Mouse (Mus musculus): ENCODE data around the gene Wdr93. TPM values are rescaled to one million over a fixed set of nuclear protein-coding genes. Genes with fewer than 3 reads are reported as not detected.

The Wdr93 gene
- polyA plus RNA-seq, 1 experiment = 0.10 TPM

DNA sequence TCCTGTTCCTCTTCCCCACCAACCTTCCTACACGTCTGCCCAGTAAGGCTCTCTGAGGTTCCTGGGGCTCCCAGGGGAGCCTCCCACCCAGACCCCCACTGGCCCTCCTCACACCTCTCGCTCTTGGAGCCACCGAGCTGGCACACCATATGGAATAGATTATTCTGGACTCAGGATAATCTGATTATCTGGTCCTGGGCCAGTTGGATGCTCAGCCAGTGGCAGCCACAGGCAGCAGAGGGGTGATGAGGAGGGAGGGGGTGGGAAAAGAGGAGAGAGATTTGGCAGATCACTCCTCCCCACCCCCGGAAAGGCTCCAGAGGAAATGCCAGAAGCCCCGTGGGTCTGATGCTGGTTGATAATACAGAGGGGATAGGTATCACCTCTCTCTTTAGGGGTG lies 55.6 kb downstream of the Wdr93 start:
- no peak for DNase-seq (ENCODE audit: low read depth, low spot score)
- WGBS = 43% methylated on average over 5 of the region's 5 CpGs

DNA sequence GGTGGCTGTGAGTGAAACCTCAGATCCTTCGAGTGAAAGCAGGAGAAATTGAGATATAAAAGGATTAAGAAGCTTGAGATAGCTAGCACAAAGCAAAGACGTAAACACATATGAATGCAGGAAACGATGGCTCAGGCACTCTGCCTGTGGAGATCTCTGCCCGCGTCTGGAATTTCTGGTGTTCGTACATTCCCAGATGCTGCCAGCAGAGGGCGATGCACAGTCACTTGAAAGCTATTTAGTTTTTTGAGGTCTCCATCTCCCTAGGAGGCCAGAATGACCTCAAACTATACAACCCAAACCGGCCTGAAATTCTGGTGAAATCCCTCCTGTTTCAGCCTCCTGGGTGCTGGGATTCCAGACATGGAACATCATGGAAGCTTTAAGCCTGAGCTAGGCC lies 56.1 kb downstream of the Wdr93 start:
- DNase-seq (ENCODE audit: low read depth, low spot score) = peak; percentile 43
- WGBS = 2% methylated on average over 8 of the region's 8 CpGs

DNA sequence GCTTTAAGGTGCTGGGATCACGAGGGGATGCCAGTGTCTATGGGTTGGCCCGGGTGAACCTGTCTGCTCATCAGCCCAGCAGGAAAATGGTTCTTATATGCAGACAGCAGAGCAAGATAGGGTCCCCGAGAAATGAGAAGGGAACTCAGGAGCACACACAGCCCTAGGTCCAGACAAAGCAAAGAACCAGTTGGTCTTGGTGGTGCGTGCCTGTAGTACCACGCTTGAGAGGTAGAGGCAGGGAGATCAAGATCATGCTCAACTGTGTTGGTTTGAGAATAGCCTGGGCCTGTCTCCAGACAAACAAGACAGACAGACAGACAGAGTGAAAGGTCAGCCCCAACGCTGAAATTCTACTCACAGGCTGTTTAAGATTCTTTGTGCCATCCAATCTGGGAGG lies 56.5 kb downstream of the Wdr93 start:
- DNase-seq (ENCODE audit: low read depth, low spot score) = no peak
- 76% methylated on average over 6 of the region's 6 CpGs for WGBS

DNA sequence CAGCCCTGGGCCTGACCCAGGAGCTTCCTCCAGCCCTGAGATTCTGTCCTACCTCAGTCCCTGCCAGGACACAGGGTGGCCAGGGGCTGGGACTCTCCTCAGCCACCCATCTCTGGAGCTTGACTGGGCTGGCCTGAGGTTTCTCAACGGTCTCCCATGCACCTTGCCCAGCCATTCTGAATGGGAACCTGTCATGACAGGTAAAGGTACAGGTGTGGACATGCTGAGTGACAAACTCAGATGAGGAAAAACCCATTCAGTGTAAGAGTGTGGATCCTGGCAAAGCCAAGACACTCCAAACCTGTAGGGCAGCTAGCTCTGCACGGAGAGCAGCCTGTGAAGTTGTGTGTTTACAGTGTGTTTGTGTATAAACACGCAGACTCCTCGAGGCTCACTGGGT lies 57.4 kb downstream of the Wdr93 start:
- DNase-seq (ENCODE audit: low read depth, low spot score) = no peak
- WGBS = 69% methylated on average over 4 of the region's 4 CpGs

DNA sequence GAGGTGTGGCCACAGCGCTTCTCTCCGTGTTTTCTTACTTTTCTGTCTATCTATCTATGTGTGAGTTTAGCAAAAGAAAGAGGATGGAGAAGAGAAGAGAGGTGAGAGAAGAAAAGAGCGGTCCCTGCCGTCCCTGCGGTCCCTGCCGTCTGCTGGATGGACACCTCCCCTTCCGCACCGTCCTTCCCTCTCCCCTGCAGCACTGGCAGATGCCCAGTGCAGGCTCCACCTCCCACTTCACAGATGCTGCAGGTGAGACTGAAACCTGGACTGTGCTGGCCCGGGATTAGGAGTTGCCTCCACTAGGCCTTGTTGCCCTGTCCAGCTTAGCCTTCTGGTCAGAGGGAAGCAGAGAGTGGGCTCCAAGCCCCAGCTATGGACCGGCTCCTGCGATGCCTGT lies 58.4 kb downstream of the Wdr93 start:
- no peak for DNase-seq (ENCODE audit: low read depth, low spot score)
- 78% methylated on average over 11 of the region's 11 CpGs for WGBS

DNA sequence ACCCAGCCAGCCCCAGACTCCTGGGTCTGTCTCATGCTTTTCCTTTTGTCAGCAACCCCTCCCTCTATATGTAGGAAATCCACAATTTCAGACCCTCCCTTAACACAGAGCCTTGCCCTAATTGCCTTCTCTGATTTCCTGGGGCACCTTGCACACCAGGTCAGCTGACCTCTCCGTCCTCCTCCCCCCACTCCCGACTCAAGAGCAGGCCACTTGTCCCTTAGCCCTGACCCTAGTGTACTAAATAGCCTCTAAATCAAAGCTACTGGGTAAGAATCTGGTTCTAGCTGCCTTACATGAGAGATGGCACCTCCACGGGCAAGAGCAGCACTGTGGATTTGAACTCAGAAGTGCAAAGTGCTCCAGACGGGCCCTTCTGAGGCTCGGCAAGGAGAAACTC lies 59.1 kb downstream of the Wdr93 start:
- DNase-seq (ENCODE audit: low read depth, low spot score) = no peak
- 73% methylated on average over 5 of the region's 5 CpGs for WGBS

DNA sequence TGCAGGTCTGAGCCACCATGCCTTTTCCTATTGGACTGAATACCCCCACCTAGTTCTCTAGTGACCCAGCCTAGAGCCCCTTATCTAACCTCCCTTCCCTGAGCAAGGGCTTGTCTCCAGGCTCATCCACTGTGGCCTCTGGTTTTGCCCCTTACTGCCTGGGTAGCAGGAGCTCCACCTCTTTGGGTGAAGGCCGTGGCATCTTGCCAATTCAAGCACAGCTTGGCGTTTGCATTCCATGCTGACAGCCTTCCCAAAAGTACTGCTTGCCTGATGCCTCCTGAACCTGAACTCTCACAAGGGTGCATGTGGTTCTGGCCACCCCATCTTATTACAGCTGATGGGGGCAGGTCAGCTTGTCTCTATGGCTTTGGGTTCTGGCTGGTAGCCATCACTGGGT lies 60.9 kb downstream of the Wdr93 start:
- 21% methylated on average over 2 of the region's 2 CpGs for WGBS
- no peak for DNase-seq (ENCODE audit: low read depth, low spot score)

DNA sequence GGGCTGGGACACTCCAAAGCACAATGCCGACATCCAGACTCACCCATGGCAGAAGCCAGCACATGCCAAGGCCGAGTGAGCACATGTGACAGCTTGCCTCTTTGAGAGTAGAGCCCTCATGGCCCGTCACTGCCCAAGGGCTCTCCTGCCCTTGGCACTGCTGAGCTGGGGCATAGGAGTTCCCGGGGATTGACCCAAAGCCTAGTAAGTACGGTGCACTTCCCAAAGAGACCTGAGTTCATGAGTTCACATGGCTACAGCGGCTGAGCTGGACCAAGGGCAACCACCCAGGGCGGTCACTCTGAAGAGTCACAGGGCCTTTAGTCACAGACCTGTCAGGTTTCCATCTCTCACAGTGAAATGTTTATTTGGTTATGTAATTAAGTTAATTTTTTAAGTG lies 65.6 kb downstream of the Wdr93 start:
- DNase-seq (ENCODE audit: low read depth, low spot score) = no peak
- 89% methylated on average over 7 of the region's 7 CpGs for WGBS

DNA sequence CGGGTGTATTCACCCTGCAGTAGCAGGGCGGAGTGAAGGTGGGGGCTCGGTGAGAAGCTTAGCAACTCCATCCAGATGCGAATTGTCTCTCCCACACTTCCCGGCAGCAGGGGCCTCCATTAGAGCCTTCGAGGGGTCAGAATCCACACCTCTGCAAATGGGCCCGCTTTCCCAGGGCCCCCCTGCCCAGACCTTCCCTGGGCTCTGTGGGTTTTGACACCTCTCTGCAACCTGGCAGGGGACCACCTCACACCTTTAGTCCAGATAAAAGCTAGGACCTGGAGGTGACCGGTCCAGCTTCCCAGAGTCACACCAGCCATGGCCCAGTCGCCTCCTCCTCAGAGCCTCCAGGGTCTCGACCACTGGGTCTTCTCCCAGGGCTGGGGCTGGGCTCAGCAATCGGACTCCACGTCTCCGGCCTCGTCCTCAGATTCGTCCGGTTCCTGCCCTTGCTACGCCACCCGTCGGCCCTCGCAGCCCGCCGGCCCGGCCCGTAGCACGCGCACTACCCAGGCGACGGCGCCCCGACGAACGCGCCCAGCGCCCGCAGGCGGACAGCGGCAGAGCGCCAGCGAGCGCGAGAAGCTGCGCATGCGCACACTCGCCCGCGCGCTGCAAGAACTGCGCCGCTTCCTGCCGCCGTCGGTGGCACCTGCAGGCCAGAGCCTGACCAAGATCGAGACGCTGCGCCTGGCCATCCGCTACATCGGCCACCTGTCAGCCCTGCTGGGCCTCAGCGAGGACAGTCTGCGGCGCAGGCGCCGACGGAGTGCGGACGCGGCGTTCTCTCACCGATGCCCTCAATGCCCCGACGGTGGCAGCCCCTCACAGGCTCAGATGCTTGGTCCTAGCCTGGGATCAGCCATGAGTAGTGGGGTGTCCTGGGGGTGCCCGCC lies 67.9 kb downstream of the Wdr93 start, which contains the start of gene Mesp2:
Mesp2 (plus strand) TSS at position 117 of the 896 bp plus-strand sequence.
- WGBS = 15% methylated on average over 71 of the region's 71 CpGs
- no peak for DNase-seq (ENCODE audit: low read depth, low spot score)

DNA sequence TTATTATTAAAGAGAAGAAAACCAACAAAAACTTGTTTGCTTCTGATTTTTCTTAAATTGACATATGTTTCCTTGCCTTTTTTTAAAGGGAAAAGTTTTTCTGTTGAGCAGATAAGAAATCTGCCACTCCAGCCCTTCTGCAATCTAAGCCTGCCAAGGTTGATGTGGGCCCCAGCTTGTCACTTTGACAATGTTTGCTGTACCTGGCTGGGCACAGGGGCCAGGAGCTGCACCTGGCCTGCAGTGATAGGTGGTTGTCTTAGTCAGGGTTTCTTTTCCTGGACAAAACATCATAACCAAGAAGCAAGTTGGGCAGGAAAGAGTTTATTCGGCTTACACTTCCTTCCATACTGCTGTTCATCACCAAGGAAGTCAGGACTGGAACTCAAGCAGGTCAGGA lies 70.4 kb downstream of the Wdr93 start:
- 41% methylated on average over 1 of the region's 1 CpGs for WGBS
- DNase-seq (ENCODE audit: low read depth, low spot score) = no peak

DNA sequence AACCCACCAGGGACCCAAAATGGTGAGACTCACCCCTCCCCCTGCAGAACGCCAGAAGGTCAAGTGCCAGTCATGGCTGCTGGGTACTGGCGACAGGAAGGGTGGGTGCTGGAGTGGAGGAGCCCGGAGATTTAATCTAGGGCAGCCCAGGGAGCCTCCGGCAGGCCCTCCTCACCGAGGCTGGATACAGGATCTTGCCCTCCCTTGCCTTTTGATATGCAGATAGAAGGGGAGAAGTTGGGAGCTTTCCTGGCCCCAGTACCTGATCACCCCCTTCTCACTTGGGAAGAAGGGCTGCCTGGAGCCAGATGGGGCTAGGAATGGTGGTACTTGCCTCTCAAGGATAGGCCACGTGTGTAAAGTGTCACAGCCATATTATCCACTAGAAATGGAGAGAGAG lies 75.4 kb downstream of the Wdr93 start:
- no peak for DNase-seq (ENCODE audit: low read depth, low spot score)
- WGBS = 63% methylated on average over 6 of the region's 6 CpGs

DNA sequence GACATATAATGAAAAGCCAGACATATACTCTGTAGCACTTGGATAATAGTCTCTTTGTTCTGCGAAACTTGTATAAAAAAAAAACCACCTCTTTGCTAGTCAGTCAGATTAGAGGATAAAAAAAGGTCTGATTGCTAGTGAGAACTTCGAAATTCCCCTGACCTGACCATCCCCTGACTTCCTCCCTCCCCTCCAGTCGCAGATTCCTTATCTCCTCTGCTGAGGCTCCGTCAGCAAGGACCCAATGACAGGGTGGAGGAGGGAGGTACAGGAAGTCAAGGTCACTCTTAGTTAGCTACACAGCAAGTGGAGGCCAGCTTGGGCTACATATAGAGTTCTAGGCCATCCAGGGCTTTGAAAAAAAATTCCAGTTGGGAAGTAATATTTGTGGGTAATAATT lies 76.6 kb downstream of the Wdr93 start:
- no peak for DNase-seq (ENCODE audit: low read depth, low spot score)
- WGBS = 29% methylated on average over 4 of the region's 4 CpGs

DNA sequence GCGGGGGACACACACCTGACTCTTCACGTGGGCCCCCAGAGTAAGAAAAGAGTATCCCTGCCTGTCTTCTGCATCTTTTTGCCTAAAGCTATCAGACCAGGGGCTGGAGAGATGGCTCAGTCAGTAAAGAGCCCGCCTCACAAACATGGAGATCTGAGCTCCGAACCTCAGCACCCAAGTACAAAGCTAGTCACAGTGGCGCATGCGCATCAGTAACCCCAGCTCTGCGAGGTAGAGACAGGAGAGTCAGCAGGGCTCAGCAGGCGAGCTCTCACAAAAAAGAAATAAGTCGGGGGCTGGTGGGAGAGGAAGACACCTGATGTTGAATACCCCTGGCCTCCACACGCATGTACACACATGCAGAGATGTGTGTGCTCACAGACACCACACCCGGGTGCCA lies 77.0 kb downstream of the Wdr93 start:
- no peak for DNase-seq (ENCODE audit: low read depth, low spot score)
- 78% methylated on average over 11 of the region's 11 CpGs for WGBS

DNA sequence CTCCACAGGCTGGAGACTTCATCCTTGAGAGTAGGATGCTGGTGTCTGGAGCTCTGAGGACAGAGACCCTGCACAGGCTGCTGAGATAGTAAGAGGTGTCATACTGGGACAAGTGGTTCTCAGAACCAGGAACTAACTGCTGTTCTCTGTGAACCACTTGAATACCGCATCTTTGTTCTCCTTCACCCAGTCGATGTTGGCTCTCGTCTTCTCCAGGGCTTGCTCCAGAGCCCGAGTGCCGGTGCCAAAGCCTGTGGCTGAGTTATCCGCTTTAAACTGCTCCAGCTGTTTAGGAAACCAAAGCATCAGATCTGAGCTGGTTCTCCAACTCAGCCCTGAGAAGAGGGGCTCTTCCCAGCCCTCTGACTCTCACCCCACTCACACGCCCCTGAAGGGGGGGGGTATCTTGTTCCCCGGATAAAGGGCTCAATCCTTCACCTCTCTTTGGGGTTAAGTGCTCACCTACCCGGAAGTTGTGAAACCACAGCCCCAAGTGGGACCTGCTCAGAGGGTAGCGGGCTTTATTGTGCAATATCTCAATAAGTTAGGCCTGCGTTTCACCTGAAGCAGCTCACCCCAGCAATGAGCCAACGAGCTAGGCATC lies 79.2 kb downstream of the Wdr93 start:
- DNase-seq (ENCODE audit: low read depth, low spot score) = no peak

DNA sequence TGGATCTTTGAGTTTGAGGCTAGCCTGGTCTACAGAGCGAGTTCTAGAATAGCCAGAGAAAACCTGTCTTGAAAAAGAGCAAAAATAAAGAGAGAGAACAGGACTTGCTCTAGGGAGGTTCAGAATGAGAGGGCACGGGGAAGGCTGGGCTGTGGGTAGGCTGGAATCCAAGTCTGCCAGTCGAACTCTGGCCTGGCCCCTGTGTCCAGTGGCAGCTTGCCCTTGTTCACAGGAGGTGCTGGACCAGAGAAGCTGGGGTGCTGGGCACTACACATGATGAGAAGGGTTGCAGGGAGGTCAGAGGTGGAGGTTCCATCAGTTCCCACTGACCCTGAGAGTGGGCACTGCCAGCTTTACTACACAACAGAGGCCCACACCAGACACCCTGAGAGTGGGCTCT lies 85.4 kb downstream of the Wdr93 start:
- WGBS = 91% methylated on average over 3 of the region's 3 CpGs
- DNase-seq (ENCODE audit: low read depth, low spot score) = no peak

More for the DNA sequence above, 79.2 kb downstream of the Wdr93 start:
- 78% methylated on average over 12 of the region's 12 CpGs for WGBS

DNA sequence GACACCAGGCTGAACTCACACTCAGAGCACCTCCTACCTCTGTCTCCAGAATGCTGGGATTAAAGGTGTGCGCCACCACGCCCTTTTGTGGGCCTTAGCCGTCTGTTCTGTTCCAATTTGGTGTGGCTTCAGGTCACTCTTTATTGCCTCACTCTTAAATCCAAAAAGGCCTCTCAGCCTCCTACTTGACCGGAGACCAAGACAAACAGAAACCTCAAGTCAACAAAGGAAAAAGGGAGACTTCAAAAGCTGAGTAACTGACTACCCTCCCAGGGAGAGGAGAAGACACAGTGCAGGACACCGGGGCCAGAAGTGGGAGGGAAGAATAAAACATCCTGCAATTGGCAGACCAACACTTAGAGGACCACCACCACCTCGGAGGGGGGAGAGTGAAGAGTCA lies 88.2 kb downstream of the Wdr93 start:
- peak; percentile 47 for DNase-seq (ENCODE audit: low read depth, low spot score)
- WGBS = 15% methylated on average over 6 of the region's 6 CpGs

DNA sequence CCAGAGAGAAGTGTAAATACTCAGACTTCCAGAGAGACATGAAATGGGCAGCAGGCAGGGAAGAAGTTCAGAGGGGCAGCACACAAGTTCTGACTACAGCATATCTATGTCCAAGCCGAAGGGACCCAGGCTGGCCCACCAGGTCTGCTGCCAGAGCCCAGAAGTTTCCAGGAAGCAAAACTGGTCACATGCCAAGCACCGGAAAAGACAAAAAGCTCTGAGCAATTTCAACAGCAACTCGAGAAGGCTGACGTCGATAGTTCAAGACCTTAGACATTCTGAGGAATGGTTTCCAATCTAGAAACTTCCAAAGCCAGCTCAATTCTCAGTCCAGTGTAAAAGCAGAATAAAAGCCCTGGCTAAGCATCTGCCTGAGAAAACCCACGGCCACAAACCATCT lies 88.6 kb downstream of the Wdr93 start:
- DNase-seq (ENCODE audit: low read depth, low spot score) = no peak

DNA sequence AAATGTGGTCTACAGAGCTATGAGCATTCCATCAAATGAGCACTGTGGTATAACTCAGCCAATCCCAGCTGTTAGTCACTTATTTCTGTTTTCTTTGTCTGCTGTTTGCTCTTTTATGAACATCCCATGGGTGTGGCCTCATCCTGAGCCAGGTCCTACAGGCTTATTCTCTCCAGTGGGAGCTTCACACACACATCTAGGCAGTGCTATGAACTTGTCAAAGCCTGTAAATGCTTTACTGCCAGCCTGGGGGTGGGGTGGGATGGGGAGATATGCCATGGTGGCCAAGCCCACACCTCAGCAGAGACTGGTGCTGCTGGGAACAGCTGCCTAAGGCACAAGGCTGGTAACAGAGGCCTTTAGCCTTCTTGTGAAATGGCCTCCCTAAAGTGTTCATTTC lies 90.0 kb downstream of the Wdr93 start:
- DNase-seq (ENCODE audit: low read depth, low spot score) = no peak

More for the DNA sequence above, 88.6 kb downstream of the Wdr93 start:
- WGBS = 26% methylated on average over 6 of the region's 6 CpGs

DNA sequence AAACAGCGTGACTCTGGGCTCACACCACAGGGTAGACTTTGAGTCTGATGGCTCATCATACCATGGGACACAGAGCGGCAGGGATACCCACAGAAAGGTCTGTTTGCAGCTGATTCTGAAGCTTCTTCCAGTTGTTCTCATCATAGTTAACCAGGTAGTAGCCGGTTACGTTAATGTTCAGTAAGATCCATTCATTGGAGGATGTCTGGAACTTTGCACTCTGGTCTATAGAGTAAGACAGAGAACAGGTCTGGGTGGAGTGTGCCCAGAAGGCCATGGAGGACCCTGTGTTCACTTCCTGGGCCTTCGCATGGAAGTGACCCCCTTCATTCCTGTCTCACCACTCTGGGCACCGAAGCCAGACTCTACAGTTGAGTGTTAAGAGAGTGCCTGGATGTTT lies 92.2 kb downstream of the Wdr93 start:
- no peak for DNase-seq (ENCODE audit: low read depth, low spot score)
- 94% methylated on average over 6 of the region's 6 CpGs for WGBS

All from large intestine, adult 2 months (tissue).